Mouse (Mus musculus): ENCODE measurements around the gene Inpp5k.
"Not testable (repeated sequence)": the region's sequence is repeated elsewhere in the genome, so short reads cannot be mapped to it uniquely, and the experiment has no call there.

The Inpp5k gene

DNA sequence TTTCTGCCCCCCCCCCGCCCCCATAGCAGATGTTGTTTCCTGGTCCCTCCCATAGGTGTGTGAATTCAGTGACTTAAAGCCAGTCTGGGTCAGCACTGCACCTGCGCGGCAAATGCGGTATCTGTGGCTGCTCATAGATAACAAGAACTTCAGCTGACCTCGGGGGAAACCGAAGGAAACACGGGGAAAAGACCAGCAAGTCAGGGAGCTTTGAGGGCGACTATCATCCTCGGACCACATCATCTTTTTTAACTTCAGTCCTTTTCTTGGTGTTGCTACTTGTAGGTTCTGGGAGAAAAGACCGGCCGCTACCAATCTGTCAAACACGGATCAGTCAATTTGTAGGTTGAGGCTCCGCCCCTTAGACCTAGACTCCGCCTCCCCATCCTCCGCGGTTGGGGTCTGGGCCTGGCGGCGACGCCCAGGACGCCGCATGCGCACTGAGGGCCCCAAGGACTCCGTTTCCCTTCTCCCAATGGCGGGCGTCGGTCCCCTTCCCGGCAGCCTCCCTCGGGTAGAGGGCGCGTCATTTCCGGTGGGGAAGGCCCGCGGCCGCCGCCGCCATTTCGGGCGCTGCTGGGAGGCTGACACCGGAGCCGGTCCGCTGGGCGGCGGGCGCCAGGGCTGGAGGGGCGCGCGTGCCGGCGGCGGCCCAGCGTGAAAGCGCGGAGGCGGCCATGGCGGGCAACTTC is 48.1 kb downstream of the Inpp5k start, which contains the start of gene Crk:
Crk (plus strand) TSS at position 513 of the 692 bp plus-strand sequence.
- DNase-seq (ENCODE audit: low spot score): peak; percentile 98

DNA sequence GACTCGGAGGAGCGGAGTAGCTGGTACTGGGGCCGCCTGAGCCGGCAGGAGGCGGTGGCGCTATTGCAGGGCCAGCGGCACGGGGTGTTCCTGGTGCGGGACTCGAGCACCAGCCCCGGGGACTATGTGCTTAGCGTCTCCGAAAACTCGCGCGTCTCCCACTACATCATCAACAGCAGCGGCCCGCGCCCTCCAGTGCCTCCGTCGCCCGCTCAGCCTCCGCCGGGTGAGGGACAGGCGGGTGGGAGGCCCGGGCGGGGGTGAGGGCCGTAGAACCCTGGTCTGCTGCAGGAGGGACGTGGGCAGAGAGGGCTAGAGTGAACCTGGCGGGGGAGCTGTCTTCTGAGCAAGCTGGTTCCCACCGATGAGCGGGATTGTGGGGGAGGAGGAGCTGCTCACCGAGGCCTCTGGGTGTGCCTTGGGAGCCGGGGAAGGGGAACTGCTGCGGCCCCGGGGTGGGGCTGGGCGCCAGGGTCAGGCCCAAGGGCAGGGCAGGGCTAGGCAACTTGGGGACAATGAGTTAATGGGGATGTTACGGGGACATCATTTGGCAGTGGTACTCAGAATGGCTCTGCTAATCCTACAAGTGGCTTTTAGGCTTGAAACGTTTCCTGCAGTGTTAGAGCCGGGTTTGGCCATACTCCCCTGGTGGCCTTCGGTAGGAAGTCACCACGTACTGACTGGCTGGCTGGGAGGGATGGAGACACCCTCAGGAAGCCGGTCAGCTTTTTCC is 48.8 kb downstream of the Inpp5k start:
- DNase-seq (ENCODE audit: low spot score): peak; percentile 69

DNA sequence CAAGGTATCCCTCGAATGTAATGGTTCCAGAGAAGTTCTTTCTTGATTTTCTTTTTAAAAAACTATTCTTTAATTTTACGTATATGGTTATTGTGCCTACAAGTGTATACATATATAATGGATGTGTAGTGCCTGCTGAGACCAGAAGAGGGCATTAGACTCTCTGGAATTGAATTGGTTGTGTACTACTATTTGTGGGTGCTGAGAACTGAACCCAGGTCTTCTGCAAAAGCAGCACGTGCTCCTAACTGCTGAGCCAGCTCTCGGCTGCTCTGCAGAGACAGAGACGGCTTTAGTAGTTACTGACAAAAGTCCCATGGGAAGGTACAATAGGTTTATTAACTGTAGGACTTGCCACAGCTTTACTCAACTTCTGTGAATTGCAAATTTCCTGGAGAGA is 53.7 kb downstream of the Inpp5k start:
- DNase-seq (ENCODE audit: low spot score): no peak

DNA sequence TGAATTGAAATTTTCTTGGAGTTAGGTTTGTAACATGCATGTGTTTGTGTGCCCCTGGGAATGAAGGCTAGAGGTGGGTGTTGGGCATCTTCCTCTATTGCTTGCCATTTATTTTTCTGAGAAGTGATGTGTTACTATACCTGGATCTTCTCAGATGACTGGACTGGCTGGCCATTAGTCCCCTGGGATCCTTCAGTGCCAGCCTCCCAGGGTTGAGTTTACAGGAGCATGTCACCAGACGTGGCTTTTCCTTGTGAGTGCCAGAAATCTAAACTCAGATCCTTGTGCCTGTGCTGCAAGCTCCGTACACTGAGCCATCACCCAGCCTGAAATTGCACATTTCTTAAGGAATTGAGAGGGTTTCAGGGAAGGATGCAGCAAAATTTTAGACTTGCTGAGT is 54.2 kb downstream of the Inpp5k start:
- no peak for DNase-seq (ENCODE audit: low spot score)

DNA sequence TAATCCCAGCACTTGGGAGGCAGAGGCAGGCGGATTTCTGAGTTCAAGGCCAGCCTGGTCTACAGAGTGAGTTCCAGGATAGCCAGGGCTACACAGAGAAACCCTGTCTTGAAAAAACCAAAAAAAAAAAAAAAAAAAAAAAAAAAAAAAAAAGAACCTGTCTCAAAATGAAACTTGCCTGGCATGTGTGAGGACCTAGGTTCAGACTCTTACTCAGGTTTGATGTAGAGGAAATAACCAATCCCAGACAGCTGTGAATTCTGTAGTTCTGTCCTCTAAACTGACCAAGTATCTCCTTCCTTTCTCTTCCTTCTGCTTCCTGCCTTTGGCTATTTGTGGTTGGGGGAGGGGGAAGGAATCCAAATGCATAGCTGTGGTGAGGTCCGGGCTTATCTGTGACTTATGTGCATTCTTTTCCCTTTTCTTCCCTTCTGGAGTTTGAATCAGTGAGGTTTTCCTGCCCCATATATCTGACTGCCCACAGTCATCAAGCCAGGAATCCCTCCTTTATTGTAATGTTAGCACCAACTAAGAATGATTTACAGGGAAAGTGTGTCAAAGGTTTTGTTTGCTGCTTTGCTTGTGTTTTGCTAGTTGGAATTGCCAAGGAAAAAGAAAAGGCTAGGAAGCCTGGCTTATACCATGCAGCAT is 56.7 kb downstream of the Inpp5k start:
- DNase-seq (ENCODE audit: low spot score): peak; percentile 55

DNA sequence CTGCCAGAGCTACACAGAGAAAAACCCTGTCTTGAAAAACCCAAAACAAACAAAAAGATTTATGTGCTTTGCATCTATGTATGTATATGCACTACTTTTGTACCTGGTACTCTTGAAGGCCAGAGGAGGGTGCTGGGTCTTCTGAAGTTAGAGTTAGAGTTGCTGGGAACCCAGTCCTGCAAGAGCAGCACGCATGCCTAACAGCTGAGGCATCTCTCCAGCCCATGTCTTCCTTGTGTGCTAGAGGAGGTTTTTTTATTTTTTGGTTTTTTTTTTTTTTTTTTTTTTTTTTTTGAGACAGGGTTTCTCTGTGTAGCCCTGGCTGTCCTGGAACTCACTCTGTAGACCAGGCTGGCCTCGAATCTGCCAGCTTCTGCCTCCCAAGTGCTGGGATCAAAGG is 57.3 kb downstream of the Inpp5k start:
- DNase-seq (ENCODE audit: low spot score): no peak

DNA sequence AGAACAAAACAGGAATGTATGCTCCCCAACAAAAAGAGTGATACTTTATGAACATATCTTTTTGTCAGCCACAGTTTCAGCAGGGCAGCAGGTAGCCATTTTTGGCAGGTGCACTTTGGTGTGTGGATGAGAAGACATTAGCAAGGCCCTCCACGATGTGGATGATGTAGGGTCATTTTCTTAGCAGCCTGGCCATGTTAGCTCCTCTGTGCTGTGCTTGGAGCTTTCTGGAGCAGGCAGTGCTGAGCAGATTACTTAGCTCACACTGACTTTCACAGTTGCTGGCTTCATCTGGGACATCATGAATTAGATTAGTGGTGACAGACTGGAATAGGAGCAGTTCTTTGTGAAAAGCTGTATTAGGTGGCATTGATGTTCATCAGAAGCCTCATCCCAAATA is 59.2 kb downstream of the Inpp5k start:
- no peak for DNase-seq (ENCODE audit: low spot score)

DNA sequence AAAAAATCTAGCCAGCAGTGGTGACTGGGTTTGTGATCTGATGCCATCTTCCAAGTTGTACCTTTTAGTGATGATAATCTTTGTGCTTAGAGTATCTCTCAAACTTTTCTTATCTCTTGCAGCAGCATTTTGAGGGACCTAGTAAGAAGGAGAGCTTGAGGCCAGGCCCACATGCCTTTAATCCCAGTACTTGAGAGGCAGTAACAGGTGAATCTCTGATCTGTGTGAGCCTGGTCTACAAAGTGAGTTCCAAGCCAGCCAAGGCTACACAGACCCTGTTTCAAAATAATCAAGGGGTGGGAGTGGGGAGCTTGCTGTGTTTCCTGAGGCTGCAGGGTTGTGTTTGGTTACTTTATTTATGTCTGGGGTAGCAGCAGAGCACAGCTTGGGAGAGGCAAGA is 60.3 kb downstream of the Inpp5k start:
- no peak for DNase-seq (ENCODE audit: low spot score)

DNA sequence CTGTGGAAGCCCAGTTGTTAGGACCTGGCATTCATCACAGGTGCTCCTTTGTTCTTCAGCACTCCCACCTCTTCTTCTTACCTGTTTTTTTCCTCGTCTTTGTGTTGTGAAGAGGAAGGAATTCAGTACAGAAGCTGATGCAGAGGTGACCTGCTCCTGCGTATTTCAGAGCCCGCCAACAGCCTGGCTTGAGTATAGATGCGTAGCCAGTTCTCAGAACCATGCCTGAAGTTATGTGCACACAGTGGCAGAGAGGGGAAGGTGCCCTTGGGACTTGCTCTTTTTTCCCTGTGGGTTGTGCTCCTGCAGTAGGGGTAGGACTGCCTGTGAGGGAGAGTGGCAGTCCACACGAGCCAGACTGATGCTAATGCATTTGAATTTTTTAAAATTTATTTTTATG is 62.8 kb downstream of the Inpp5k start:
- no peak for DNase-seq (ENCODE audit: low spot score)

DNA sequence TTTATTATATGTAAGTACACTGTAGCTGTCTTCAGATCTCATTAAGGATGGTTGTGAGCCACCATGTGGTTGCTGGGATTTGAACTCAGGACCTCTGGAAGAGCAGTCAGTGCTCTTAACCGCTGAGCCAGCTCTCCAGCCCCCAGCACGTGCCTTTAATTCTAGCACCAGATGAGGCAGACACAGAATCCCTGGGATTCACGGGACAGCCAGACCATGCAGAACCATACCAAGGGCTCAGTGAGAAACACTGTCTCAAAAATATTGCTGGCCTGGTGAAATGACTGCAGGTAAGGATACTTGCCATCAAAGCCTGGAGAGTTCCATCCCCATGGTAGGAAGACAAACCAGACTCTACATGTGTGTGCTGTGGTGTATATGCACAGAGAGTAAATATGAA is 66.7 kb downstream of the Inpp5k start:
- not testable (repeated sequence) for DNase-seq (ENCODE audit: low spot score)
